29 mouse cellular contexts compared by ENCODE assay signal in the genomic region with DNA sequence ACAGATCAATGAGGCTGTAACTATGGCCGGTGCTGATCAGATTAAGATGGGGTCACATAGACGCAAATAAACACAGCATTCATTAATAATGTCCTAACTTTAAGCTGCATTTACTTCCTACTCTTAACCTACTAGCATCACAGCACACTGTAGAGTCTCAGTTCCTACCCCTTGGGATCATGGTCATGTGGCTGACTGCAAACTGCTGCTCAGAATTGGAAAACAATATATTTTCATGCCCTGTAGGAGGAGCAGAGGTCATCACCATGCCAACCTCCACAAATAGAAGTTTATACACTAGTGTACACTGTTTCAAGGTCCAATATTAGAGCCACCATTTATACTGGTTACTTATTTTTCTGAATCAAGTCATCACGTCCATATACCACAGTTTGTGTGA. TPM values are rescaled to one million over a fixed set of nuclear protein-coding genes. Genes with fewer than 3 reads are reported as not detected.
DNase-seq lines count a peak whose midpoint lies in the region; ATAC-seq and TF ChIP-seq lines count a peak whose summit lies in the region.
"Had no signal": no experiment of that assay in that cellular context is flagged by ENCODE, and none has a peak within 500 bp of the region (broad histone marks: within the 10 kb centered on the region; RNA-seq: fewer than 3 reads in every experiment).

No protein-coding gene starts in this region.

- TF ChIP-seq EP300 in lung, postnatal 0 days (IDR thresholded peaks at IDR 0.05): no peak

- no peak for TF ChIP-seq CTCF in lung, postnatal 0 days (IDR thresholded peaks at IDR 0.05)

- H3K9ac ChIP-seq in lung, postnatal 0 days (replicated peaks; ENCODE audit: low read depth): no peak overlapping the region
- H3K9ac ChIP-seq: forebrain, embryonic 13.5 days; heart, embryonic 13.5 days; hindbrain, embryonic 12.5 days; intestine, embryonic 15.5 days had no signal

- DNase-seq in embryo, embryonic 10 days (ENCODE audit: low spot score): peak; percentile 10
- no peak for DNase-seq in embryo, embryonic 9.5 days (ENCODE audit: extremely low spot score)
- peak; percentile 4 for DNase-seq in lung, postnatal 36 days
- no peak for DNase-seq in lung, postnatal 0 days (ENCODE audit: low spot score)
- no peak for DNase-seq in cerebellum, postnatal 14 days
- DNase-seq: adrenal gland, adult 8-10 months; adrenal gland, postnatal 36 days; cerebellum, adult 11 months; cerebellum, adult 2 months; cerebellum, adult 9-11 months; cerebellum, postnatal 36 days; gastrocnemius, postnatal 10 days; gastrocnemius, postnatal 36 days; heart, adult 2 months; heart, postnatal 14 days; heart, postnatal 4 days; kidney, adult 11 months had no signal

- no peaks in the 10 kb centered on the region for H3K27me3 ChIP-seq in lung, postnatal 0 days (replicated peaks; ENCODE audit: insufficient read depth, low read length)
- H3K27me3 ChIP-seq: CH12.LX; forebrain, embryonic 13.5 days; heart, embryonic 13.5 days; hindbrain, embryonic 12.5 days; intestine, embryonic 15.5 days; Patski had no signal

- no peak overlapping the region for H3K4me3 ChIP-seq in lung, postnatal 0 days (ENCODE audit: low read depth, low read length)
- no peak overlapping the region for H3K4me3 ChIP-seq in brown adipose tissue, adult 24 weeks (ENCODE audit: insufficient read depth, low read depth, low read length)
- H3K4me3 ChIP-seq: forebrain, embryonic 10.5 days; forebrain, embryonic 13.5 days; heart, adult 2 months; heart, embryonic 10.5 days; heart, embryonic 13.5 days; hindbrain, embryonic 12.5 days; intestine, embryonic 15.5 days had no signal

- H3K36me3 ChIP-seq in lung, postnatal 0 days (ENCODE audit: insufficient read depth, low read length): no peaks in the 10 kb centered on the region
- H3K36me3 ChIP-seq: forebrain, embryonic 10.5 days; G1E; heart, embryonic 10.5 days; heart, embryonic 13.5 days; hindbrain, embryonic 12.5 days; intestine, embryonic 15.5 days had no signal

- H3K4me1 ChIP-seq in lung, postnatal 0 days (ENCODE audit: insufficient read depth, low read depth, low read length): no peaks in the 10 kb centered on the region
- no peaks in the 10 kb centered on the region for H3K4me1 ChIP-seq in brown adipose tissue, adult 24 weeks (ENCODE audit: control insufficient read depth, insufficient read depth, insufficient read length, low read length)
- H3K4me1 ChIP-seq: forebrain, embryonic 10.5 days; forebrain, embryonic 13.5 days; heart, embryonic 10.5 days; heart, embryonic 13.5 days; hindbrain, embryonic 12.5 days; intestine, embryonic 15.5 days had no signal

- ATAC-seq in lung, postnatal 0 days: no peak
- ATAC-seq: forebrain, embryonic 13.5 days; forebrain, embryonic 16.5 days; hindbrain, embryonic 16.5 days; intestine, embryonic 15.5 days; Patski had no signal

- no peak overlapping the region for H3K4me2 ChIP-seq in lung, postnatal 0 days (replicated peaks; ENCODE audit: low read depth, low read length)
- H3K4me2 ChIP-seq: forebrain, embryonic 13.5 days; heart, embryonic 13.5 days; hindbrain, embryonic 12.5 days; intestine, embryonic 15.5 days had no signal

- H3K9me3 ChIP-seq in lung, postnatal 0 days (ENCODE audit: low read length): no peaks in the 10 kb centered on the region
- H3K9me3 ChIP-seq: forebrain, embryonic 10.5 days; forebrain, embryonic 13.5 days; heart, embryonic 10.5 days; heart, embryonic 13.5 days; hindbrain, embryonic 12.5 days; intestine, embryonic 15.5 days had no signal

- 82% methylated on average over 3 of the region's 3 CpGs for WGBS in lung, postnatal 0 days

- no peak overlapping the region for H3K27ac ChIP-seq in lung, postnatal 0 days (ENCODE audit: low read length)
- H3K27ac ChIP-seq in brown adipose tissue, adult 24 weeks (replicated peaks; ENCODE audit: low read depth, low read length): 0 out of 2 replicates have a peak overlapping the region, but pooled peaks have one; percentile 10
- H3K27ac ChIP-seq: forebrain, embryonic 10.5 days; forebrain, embryonic 13.5 days; heart, adult 2 months; heart, embryonic 10.5 days; heart, embryonic 13.5 days; hindbrain, embryonic 12.5 days; intestine, embryonic 15.5 days had no signal

RNA-seq across cellular contexts. Expression of gene Epsti1, which starts 8.1 kb away (rescaled TPM):
- polyA plus RNA-seq in lung, postnatal 0 days (2015; fragmentation: Nextera tagmentation; extraction: Ambion mirVana): 1.5 and 1.9 TPM in 2 replicates
- 2.2 TPM in 2 replicates for polyA plus RNA-seq in brown adipose tissue, adult 24 weeks (2012; ENCODE audit: insufficient read depth, insufficient read length, missing spikeins)
- polyA plus RNA-seq: forebrain, embryonic 10.5 days; G1E; Patski had no signal

RNA-seq across cellular contexts. Expression of gene Dnajc15, which starts 21.0 kb away (rescaled TPM):
- polyA plus RNA-seq in lung, postnatal 0 days (2015; fragmentation: Nextera tagmentation; extraction: Ambion mirVana): 60.1 and 70.2 TPM in 2 replicates
- 998 and 1,189 TPM in 2 replicates for polyA plus RNA-seq in brown adipose tissue, adult 24 weeks (2012; ENCODE audit: insufficient read depth, insufficient read length, missing spikeins)

Comparison
In these comparisons a context has a peak if more than half of its experiments do, and no peak if none do; other contexts are left out.
1. DNase-seq: peak in embryo, embryonic 10 days (single experiment) and lung, postnatal 36 days (single experiment); none in embryo, embryonic 9.5 days (single experiment), lung, postnatal 0 days (single experiment) and cerebellum, postnatal 14 days (0 of 2).
2. RNA of gene Dnajc15, which starts 21.0 kb away (polyA plus RNA-seq): 998 to 1,189 TPM in brown adipose tissue, adult 24 weeks; 60.1 to 70.2 TPM in lung, postnatal 0 days; every median in the first group is over 10 times any median in the second.